Comparison of ENCODE assay signal across 8 mouse cellular contexts in the genomic region with DNA sequence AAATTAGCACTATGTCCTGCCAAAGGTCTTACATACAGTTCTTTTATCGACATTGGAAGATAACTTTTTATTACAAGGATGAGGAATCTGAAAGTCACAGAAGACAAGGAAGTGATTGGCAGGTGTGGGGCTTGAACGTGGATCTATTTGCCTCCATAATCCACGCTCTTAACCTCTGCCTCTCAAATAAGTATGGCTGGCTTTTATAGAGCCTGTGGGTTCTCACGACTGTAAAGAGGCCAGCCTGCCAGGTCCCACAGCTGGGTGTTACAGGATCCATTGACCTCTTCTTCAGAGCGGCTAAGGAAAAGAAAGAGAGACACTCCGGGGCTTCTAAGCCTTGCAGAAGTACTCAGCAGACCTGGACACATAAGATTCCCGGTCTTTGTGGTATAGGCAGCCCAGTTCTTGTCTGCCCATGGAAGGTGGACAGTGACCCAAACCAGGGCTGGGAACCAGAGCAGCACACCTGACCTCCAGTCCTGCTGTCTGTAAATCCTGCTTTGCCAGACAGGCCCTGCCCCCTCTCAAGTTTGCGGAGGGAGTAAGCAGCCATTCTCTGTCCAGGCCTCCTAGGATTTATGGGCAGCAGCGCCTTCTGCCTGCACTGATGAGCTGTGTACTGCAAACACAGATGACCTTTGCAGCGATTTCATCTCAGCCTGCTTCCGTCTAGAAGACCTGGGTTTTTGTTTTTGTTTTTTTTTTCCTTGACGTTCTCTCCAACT.
DNase-seq lines count a peak whose midpoint lies in the region; ATAC-seq and TF ChIP-seq lines count a peak whose summit lies in the region.

No protein-coding gene starts in this region.

- peak; percentile 5; the same call in 1 of the 2 replicates for TF ChIP-seq CTCF in lung, adult 2 months (IDR thresholded peaks at IDR 0.05; ENCODE audit: insufficient read depth, low read length)

- no peak overlapping the region for H3K4me3 ChIP-seq in lung, adult 2 months (replicated peaks; ENCODE audit: extremely low read depth, low read depth, low read length)
- H3K4me3 ChIP-seq in forebrain, embryonic 11.5 days (ENCODE audit: low read depth, low read length): no peak overlapping the region

- WGBS in lung, adult 2 months: 55% methylated on average over 12 of the region's 12 CpGs
- 31% methylated on average over 12 of the region's 12 CpGs for WGBS in forebrain, embryonic 11.5 days

- no peaks in the 10 kb centered on the region for H3K27me3 ChIP-seq in forebrain, embryonic 11.5 days (ENCODE audit: control insufficient read depth, insufficient read depth, low read length)

- ATAC-seq in forebrain, embryonic 11.5 days (replicated peaks; ENCODE audit: low FRiP score): peak; percentile 47

- no peak overlapping the region for H3K4me2 ChIP-seq in forebrain, embryonic 11.5 days (ENCODE audit: low read depth, low read length, severe bottlenecking)

- H3K27ac ChIP-seq in forebrain, embryonic 11.5 days (ENCODE audit: low read depth, low read length): peak overlapping the region; percentile 77

- no peak for DNase-seq in lung, adult 2 months
- DNase-seq in lung, postnatal 10 days: no peak
- no peak for DNase-seq in forebrain, embryonic 11.5 days (ENCODE audit: low spot score)
- DNase-seq in kidney, adult 9 months: peak; percentile 27
- peak; percentile 24 to 42 for DNase-seq in lung, postnatal 4 days
- DNase-seq in spleen, postnatal 10 days (ENCODE audit: low spot score in 2 of 2): no peak
- no peak for DNase-seq in thymus, adult 18-20 months
- no peak for DNase-seq in layer of hippocampus, adult 18-20 months (ENCODE audit: low spot score in 2 of 2)

- TF ChIP-seq POLR2A in lung, adult 2 months (IDR thresholded peaks at IDR 0.05; ENCODE audit: borderline replicate concordance, extremely low read depth, low read depth, low read length): no peak

- H3K9me3 ChIP-seq in forebrain, embryonic 11.5 days (ENCODE audit: control insufficient read depth, low read length): no peaks in the 10 kb centered on the region

- no peaks in the 10 kb centered on the region for H3K36me3 ChIP-seq in forebrain, embryonic 11.5 days (ENCODE audit: control insufficient read depth, insufficient read depth, low read length)

- no peak overlapping the region for H3K9ac ChIP-seq in forebrain, embryonic 11.5 days (ENCODE audit: low read length)

- H3K4me1 ChIP-seq in lung, adult 2 months (ENCODE audit: control insufficient read depth, insufficient read depth, low read length): no peaks in the 10 kb centered on the region; the same call in 1 of the 2 replicates
- H3K4me1 ChIP-seq in forebrain, embryonic 11.5 days (replicated peaks; ENCODE audit: control insufficient read depth, insufficient read depth, low read length): peaks cover 33% of the 10 kb centered on the region

Comparison
In these comparisons a context has a peak if more than half of its experiments do, and no peak if none do; other contexts are left out.
1. DNase-seq: peak in kidney, adult 9 months (single experiment) and lung, postnatal 4 days (2 of 2); none in lung, adult 2 months (single experiment), lung, postnatal 10 days (single experiment), forebrain, embryonic 11.5 days (single experiment), spleen, postnatal 10 days (0 of 2), thymus, adult 18-20 months (0 of 2) and layer of hippocampus, adult 18-20 months (0 of 2).